Mouse (Mus musculus) brain, adult 2 months (tissue): ENCODE data around the gene Sacm1l.

Source experiments
- DNase-seq: peaks from one replicate; pipeline ENCODE4 v3.0.0; 2011; ENCODE audit warnings: low read depth, low spot score

The Sacm1l gene

DNA sequence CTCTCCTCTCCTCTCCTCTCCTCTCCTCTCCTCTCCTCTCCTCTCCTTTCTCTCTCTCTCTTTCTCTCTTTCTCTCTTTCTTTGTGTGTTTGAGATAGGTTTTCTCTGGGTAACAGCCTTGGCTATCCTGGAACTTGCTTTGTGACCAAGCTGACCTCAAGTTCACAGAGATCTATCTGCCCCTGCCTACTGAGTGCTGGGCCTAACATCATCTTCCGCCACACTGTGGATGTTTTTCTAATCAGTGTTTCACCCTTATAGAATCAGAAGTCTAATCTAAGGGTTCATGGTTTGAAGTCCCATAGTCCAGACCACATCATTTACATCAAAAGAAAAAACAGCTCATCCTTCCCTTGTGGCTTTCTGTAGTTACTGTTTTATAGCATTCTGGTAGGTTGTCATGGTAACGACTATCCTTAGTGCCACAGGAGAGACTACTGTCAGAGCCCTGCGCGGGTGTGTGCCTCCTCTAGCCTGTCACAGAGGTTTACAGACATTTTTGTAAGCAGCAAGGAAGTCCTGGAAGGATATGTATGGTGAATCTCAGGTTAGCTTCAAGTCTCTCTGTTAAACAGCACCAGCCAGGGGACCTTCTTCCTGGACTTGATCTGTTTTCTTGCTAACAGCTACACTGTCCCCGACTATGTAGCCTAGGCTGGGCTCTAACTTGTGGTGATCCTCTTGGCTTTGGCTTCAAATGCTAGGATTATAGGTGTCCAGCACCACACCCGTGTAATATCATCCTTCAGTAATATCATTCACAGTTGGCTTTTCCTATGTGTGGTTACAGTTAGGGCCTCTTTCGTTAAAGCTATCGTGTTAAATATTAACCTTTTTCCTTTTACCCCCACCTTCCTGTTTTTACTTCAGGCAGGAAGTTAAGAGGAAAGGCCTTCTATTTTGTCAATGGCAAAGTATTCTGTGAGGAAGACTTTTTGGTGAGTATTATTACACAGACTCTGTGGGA lies 19.6 kb upstream of the Sacm1l start:
- DNase-seq: peak; percentile 83

DNA sequence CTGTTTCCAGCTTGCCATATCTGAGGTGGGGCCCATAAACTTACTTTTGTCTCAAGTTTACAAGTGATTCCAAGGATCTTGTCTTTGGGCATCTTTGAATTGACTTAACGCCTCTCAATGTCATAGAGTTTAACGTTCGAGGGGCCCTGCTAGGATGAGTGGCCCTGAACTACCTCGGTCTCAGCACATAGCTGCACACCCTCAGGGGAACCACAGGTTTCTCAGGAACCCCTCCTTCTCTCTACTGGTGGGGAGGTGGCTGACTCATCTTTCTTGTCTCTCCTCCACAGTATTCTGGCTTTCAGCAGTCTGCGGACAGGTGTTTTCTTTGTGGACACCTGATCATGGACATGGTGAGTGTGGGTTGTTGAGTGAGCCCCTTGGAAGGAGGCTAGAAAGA lies 18.6 kb upstream of the Sacm1l start:
- no peak for DNase-seq

DNA sequence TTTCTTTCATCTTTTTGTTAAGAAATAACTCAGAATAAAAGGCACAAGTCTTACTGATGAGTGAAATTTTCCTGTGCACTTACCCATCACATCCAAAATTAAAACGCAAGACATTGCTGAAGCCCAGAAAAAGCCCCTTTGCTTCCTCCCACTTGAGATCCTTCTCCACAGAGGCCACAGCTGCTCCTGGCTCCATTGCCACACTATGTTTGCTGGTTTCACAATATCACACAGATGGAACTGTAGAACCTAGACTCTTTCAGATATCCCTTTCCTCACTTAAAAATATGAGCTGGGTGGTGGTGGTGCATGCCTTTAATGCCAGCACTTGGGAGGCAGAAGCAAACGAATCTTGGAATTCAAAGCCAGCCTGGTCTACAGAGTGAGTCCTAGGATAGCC lies 17.1 kb upstream of the Sacm1l start:
- peak; percentile 58 for DNase-seq

DNA sequence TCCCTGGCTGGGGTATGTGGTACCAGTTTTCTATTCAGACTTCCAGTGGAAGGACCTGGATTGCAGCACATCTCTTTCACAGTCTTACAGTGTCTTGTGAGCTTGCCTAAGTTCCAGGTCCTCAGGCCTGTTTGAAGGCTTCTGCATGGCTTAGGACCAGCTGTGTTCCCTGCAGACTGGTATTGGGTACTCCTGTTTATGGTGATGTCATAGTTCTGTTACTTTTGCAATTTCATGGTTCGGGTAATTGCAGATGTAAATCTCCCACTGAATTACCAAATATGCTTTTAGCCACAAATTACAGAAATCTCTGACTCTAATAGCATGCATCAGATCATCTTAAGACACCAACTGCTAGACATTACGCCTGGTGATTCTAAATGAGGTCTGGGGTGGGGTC lies 14.5 kb upstream of the Sacm1l start:
- DNase-seq: no peak

DNA sequence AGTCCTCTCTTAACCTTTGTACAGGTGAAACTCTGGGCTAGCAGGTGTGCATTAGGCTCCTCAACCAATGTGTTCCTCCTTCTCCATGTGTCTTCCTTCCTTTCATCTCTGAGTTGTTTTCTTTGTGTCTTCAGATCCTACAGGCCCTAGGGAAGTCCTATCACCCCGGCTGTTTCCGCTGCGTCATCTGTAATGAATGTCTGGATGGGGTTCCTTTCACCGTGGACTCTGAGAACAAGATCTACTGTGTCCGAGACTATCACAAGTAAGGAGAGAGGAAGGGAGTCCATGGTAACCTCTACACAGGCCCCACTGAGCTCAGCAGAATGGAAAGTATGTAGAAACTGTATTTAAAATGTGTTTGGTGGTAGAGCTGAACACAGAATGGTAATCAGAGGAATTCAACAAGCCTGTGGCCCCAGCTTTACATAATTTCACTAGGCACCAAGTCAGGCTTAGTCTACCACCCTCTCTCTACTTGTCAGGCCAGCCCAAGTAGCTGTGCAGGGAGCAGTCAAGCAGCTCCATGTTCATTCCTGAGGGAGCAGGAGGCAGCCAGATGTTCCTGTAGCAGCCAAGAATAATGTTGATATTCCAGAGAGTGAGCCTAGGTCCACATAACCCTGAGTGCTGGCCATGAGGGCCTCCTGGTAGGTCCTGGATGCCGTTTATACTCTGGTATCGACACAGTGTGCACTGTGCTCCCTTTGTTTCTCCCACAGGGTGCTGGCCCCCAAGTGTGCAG lies 12.7 kb upstream of the Sacm1l start:
- no peak for DNase-seq

DNA sequence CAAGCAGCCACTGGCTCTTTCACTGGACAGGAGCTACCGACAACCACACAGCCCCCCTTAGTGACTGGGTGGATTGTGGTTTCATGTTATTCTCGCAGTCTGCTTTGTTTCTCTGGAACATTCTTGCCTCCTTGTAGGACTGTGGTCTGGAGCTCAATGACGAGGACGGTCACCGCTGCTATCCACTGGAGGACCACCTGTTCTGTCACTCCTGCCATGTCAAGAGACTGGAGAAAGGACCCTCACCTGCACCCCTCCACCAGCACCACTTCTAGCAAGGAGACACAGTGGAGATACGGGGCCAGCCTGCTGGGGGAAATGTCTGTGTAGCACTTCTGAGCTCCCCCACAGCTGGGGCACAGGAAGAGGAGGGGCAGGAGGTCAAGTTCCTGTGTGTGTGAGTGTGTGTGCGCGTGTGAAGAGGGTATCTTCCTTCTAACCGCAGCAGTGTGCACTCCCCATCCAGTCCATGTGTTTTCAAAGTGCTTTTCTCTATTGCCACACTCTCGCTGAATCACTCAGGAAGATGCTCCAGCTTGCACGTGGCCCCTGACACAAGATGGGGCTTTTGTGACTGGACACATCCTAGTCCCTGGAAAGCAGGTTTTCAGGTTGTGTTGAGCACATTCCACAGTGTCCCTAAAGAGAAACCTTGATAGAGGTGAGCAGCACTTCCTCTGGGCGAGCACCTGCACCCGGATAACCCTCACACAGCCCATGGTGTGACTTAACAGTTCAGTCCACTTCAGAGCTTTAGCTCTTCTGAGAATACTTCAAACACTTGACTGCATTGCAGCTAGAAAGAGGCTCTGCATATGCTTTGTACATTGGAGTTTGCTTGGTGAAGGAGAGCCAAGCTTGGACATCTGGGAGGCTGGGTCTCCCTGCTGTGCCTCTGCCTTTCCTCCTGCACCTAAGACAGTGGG lies 10.3 kb upstream of the Sacm1l start:
- no peak for DNase-seq

DNA sequence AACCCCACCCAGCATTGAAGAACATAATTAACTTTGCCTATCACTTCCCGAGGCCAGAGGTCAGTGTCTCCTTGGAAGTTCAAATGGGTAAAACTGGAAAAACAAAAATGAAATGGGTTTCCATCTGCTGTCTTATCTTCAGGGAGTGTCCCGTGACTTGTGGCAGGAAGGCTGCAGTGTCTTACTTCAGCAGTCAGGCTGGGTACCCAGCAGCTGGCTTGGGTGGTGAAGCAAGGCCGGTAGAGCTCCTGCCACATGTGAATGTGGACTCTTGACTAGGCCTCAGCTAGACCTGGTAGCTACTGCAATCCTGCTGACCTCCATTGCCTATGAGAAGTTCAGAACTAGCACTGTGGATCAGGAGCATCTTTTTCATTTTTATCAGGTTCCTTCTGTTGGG lies 8.8 kb upstream of the Sacm1l start:
- DNase-seq: no peak

DNA sequence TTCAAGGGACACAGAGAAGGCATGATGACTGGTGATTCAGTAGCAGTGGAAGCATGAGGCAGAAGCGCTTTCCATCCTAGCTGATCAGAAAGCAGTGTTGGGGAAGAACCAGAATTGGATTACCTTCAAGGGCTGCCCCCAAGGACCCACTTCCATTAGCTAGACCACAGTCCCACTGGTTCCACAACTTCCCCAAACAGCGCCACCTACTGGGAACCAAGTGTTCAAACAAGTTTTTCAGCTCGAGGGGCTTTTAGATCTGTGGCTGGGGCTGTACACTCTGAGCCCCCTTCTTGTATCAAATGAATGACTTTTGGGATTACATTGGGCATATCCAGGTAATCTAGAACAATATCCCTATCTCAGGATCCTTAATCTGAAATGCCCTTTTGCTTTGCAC lies 5.9 kb upstream of the Sacm1l start:
- no peak for DNase-seq

DNA sequence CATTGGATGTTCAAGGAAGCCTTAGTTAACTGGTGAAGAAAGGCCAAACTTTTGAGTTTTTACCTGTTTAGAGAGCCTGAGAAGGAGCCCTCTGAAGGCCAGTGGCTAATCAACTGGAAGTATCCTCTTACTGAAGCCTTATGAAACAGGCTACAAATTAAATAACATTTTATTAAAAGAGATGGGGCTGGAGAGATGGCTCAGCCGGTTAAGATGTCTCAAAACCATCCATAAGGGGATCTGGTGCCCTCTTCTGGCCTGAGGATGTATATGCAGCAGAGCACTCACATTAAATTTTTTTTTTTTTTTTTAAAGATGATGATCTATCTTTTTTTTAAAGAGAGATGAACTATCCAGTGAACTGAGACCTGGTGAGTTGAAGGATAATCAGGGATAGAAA lies 4.5 kb upstream of the Sacm1l start:
- DNase-seq: peak; percentile 89

DNA sequence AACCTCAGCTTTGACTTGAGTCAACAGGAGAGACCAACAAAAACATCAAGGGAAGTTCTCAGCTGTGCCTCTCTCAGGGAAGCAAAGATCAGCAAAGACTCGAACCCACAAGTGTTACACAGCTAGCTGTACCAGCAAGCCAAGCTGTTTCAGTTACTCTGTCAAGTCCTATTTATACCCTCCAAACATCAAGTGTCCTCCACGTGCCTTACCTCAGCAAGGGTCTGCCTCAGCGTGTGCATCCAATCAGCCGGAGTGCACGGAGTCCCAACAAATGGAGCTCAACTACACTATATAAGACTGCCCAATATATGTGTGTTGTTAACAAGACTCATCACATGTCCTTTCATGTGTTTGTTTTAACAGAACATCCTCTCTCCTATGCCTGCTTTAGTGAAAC lies 3.1 kb upstream of the Sacm1l start:
- DNase-seq: no peak

DNA sequence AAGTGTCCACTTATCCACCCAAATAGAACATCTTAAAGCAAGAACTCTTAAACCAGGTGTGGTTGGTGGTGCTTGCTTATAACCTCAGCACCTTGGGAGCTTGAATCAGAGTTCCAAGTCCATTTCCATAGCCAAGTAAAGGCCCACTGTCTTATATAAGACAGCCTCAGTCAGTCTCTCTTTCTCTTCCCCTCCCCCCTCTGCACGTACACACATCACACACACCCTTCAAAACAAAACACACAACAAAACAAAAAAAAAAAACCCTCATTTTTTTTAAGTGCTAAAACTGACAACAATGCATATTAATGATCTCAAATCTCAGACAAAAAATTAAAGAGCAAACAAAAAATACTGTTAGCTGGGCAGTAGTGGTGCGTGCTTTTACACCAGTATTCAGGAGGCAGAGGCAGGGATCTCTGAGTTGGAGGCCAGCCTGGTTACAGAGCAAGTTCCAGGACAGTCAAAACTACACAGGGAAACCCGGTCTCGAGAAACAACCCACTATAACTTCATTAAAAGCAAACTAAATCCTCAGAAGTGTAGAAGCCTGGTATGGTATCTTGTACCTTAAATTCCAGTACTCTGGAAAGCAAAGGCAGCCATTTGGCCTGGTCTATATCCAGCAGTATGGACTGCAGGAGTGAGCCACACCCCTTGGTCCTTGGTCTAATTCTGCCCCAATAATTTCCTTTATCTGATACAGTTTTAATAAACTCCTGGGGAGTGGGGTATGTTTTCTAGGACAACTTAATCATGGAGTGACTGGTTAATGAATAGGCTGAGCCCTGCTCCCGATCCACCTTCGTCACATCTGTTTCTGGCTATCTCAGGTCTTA lies 1.3 kb upstream of the Sacm1l start:
- peak; percentile 46 for DNase-seq

DNA sequence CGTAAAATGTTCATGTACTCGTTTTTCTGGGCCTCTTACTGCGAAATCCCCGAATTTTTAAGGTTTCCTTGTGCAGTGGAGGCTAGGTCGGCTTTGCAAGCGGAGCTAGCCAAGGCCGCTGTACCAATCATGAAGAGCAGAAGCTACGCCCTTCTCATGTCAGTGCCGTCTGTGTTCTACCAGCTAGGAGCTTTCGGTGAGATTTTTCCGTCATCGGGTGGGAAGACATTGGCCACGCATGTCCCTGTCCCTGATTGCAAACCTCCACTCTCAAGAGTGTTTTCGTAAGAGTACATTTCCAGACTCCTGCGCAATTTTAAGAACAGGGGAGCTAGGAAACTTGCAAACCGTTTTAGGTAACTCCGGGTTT lies 648 bp upstream of the Sacm1l start:
- DNase-seq: peak; percentile 85

DNA sequence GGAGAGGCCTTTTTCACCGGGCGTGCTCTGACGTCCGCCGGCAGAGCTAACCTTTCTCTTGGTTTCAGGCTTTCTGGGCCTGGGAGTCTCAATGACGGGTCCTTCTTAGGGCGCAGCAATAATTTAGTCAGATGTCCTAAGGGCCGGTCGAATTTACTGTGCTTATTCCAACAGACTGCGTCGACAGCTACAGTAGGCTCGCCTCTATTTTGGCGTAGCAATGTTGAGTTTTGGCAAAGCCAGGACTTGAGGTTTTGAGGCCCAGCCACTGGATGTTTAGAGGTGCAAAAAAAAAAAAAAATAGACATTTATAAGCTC lies 558 bp downstream of the Sacm1l start:
- DNase-seq: peak; percentile 29

DNA sequence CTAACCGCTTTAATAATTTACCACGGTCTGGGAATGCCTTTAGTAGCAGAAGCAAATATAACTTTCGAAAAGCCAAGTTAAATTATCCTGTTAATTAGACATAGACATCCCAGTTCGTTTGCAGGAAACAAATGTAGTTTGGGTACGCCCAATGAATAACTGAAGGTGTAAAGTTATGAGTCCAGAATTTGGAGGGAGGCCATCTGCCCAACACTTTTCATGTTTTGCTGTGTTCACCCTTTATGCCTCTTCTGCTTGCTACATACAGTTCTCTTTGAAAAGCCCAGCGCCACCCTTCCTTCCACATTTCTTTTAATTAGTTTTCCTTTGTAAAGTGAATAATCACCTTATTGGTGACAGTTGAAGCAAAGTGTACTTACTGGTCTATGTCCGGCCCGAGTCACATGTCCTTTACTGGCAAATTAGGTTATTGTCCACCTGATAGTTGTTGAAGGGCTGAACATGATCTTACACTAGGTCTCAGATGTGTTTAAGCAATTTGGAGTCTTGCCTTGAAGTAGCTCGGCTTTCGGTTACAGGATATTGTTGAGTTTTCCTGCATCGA lies 1.1 kb downstream of the Sacm1l start:
- DNase-seq: no peak

DNA sequence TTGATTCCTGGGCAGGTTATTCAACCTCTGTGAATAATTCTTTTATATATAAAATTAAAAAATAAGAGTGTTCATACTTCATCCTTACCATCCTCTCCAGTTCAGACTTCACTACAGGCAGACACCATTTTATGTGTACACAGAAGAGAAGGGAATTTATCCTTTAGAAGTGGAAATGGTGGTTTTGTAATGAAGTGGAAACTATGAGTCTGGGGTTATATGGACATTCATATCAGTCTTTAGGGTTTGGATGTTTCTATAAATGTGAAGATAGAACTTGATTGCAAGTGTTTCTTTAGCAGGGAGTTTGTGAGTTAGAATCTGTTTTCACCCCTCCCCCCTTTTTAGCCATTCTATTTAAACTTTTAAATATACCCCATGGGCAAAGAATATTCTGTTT lies 1.7 kb downstream of the Sacm1l start:
- DNase-seq: no peak

DNA sequence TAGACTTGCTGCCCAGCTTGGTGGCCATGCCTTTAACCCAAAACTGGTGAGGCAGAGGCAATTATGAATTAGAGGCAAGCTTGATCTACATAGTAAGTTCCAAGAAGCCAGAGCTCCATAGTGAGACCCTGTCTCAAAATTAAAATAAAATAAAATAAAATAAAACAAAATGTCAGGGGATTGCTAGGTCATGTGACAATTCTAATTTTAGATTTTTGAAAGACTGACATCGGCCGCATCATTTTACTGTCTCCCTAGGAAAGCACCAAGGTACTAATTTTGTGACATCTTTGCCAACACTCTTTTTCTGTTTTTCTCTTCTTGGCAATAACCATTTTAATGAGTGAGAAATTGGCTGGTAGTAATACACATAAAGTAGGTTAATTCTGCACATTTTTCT lies 7.1 kb downstream of the Sacm1l start:
- DNase-seq: no peak

DNA sequence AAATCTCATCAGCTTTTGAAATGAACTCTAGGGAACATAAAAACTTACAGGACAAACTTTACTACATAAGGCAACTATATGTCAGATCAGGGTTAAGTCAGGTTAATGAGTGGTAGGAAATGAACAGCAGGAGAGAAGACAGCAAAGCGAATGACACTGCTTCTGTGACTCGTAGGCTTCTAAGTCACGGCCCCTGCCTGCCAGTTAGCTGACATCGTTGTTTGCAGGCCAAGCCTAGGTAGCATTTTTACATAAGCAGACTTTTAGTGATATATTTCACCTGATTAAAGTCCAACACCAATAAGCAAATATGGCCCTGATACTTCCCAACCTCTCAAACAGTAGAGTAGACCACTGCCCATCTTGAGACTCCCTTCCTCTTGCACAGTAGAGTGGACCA lies 8.6 kb downstream of the Sacm1l start:
- DNase-seq: no peak

DNA sequence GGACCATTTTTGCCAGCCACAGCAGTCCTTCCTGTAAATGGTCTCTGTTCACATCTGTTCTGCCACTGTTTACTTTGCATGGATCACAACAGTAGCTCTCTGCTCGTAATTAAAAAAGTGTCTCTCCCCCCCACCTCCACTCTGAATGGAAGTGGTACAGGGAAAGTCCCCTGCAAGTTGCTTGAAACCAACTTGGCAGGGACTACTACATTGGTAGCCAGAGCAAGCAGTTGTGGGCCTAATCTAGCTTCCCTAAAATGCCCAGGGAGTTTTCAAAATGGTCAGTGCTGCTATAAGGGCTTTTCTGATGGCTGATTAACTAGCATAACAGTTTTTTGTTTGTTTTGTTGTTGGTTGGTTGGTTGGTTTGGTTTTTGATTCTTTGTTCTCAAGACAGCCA lies 9.5 kb downstream of the Sacm1l start:
- no peak for DNase-seq

DNA sequence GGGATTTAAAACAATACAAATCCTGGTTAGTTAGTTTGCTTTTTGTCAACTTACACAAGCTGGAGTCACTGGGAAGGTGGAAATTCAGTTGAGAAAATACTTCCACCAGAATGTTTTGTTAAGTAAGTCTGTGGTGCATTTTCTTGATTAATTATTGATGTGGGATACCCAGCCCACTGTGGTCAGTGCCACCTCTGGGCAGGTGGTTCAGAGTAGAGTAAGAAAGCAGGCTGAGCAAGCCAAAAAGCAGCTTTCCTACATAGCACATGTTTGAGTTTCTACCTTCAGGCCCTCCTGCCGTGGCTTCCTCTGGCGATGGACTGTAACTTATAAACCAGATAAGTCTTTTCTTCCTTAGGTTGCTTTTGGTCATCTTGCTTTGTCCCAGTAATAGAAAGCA lies 10.3 kb downstream of the Sacm1l start:
- no peak for DNase-seq

DNA sequence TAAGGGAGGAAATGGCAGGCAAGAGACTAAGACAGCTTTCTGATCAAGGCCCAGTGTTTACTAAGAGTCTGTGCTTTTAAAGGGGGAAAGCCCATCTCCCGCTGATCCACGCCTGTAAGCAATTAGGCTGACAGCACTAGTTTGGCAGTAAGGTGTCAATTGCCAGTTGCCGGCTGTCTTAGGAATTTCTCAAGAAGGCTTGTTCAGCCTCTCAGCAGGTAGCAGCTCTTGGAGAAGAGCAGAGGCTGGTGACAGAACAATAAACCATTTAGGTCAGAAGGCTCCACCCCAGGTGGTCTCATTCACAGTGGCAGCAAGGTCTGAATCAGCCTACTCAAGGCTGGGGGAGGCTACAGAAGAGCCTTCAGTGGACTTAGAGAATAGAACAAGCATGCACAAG lies 25.0 kb downstream of the Sacm1l start:
- peak; percentile 48 for DNase-seq
